14 mouse cellular contexts compared by ENCODE assay signal in the genomic region with DNA sequence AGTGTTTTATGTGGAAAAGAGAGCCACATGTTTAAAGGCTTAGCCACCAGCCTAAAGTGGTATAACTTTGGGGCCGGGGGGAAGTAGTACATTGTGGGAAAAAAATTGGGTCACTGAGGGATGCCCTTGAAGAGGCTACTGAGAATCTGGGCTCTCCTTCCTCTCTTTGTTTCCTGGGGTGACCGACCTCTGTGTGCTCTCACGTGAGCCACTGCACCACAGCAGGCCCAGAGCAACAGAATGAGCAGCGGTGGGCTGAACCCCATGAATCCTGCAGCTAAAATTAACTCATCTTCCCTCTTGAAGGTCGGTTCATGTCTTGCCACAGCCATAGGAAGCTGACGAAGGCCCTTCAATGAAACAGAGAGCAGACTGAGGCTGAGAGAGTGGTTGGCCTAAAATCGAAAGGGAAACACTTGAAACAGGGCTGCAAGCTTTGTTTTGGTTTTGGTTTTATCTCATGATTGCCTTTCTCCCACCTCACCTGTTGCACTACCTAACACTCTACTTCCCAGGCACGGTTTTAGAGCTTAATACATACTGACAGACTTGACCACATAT. TPM values are rescaled to one million over a fixed set of nuclear protein-coding genes. Genes with fewer than 3 reads are reported as not detected.
DNase-seq lines count a peak whose midpoint lies in the region; ATAC-seq lines count a peak whose summit lies in the region.
"Had no signal": no experiment of that assay in that cellular context is flagged by ENCODE, and none has a peak within 500 bp of the region (broad histone marks: within the 10 kb centered on the region; RNA-seq: fewer than 3 reads in every experiment).

No protein-coding gene starts in this region.

- peak; percentile 70 for DNase-seq in CD4-positive helper T cell, adult 2 months (ENCODE audit: low read depth, low spot score)
- peak; percentile 17 to 21 for DNase-seq in natural killer cell, adult 2 months (ENCODE audit: low spot score in 2 of 2)
- no peak for DNase-seq in kidney, adult 8-10 months
- no peak for DNase-seq in gastrocnemius, adult 8-10 months (ENCODE audit: low spot score in 2 of 2)
- DNase-seq in cerebellum, postnatal 36 days: no peak
- DNase-seq: cerebellum, adult 11 months; gastrocnemius, postnatal 36 days; lung, postnatal 10 days; right cerebral cortex, postnatal 14 days had no signal

- ATAC-seq in CD4-positive, CD25-positive, alpha-beta regulatory T cell, adult 4 months: peak; percentile 96
- ATAC-seq in hematopoietic stem cell, adult 5-6 weeks (replicated peaks in 1 of 2; ENCODE audit: insufficient read depth in 1 of 2, low FRiP score in 2 of 2, low TSS enrichment in 1 of 2, low read depth in 1 of 2, poor library complexity in 2 of 2, severe bottlenecking in 2 of 2): peak; percentile 72 to 78
- ATAC-seq in megakaryocyte-erythroid progenitor cell, adult 5-6 weeks (replicated peaks; ENCODE audit: low FRiP score, low TSS enrichment, poor library complexity, severe bottlenecking): no peak
- ATAC-seq: forebrain, embryonic 15.5 days had no signal

RNA-seq across cellular contexts. Expression of gene Hmcn1, which starts 8.7 kb away (rescaled TPM):
- not detected for polyA plus RNA-seq in CD4-positive, CD25-positive, alpha-beta regulatory T cell, adult 4 months (2017; shearing (Covaris generic))
- 0.05 and 2.3 TPM in 2 replicates for total RNA-seq in hematopoietic stem cell, adult 5-6 weeks (2017)
- total RNA-seq in megakaryocyte-erythroid progenitor cell, adult 5-6 weeks (2014; fragmentation: Nextera tagmentation): 0.02 TPM in 1 of 2 replicates, not detected in the other
- total RNA-seq in megakaryocyte-erythroid progenitor cell, adult 5-6 weeks (2017): not detected in 2 replicates
- total RNA-seq in gastrocnemius, adult 8-10 months (2022): 1 to 10 TPM; 6.5 to 8.5 (median 6.9) TPM
- polyA plus RNA-seq: G1E had no signal

Comparison
In these comparisons a context has a peak if more than half of its experiments do, and no peak if none do; other contexts are left out.
1. DNase-seq: peak in CD4-positive helper T cell, adult 2 months (single experiment) and natural killer cell, adult 2 months (2 of 2); none in kidney, adult 8-10 months (0 of 2), gastrocnemius, adult 8-10 months (0 of 2) and cerebellum, postnatal 36 days (0 of 2).